Mouse (Mus musculus) forebrain, embryonic 16.5 days (tissue): Measurements from ENCODE around the gene Dock1. TPM values are rescaled to one million over a fixed set of nuclear protein-coding genes. Genes with fewer than 3 reads are reported as not detected.

Experiments
- ATAC-seq: fragments of 200-750 bp; cut with Nextera tagmentation; 2 replicates; pipeline ENCODE4 v1.8.0; 2017; ENCODE audit warnings: mild to moderate bottlenecking, moderate library complexity
- H3K27ac ChIP-seq: fragments of 300-500 bp; sonication (generic); 2 replicates; pipeline ENCODE4 v1.5.1; 2014; ENCODE audit warnings: low read length, control low read depth
- H3K27me3 ChIP-seq: fragments of 300-500 bp; sonication (generic); replicated peaks from 2 replicates; pipeline ENCODE4 v1.6.1; 2014; ENCODE audit warnings: low read length; ENCODE audit not compliant: control insufficient read depth, insufficient read depth
- H3K36me3 ChIP-seq: fragments of 300-500 bp; sonication (generic); 2 replicates; pipeline ENCODE4 v1.6.1; 2014; ENCODE audit not compliant: control insufficient read depth, insufficient read depth
- H3K4me1 ChIP-seq: fragments of 300-500 bp; sonication (generic); replicated peaks from 2 replicates; pipeline ENCODE4 v1.6.1; 2014; ENCODE audit warnings: low read length; ENCODE audit not compliant: control insufficient read depth, insufficient read depth
- H3K4me2 ChIP-seq: fragments of 300-500 bp; sonication (generic); 2 replicates; pipeline ENCODE4 v1.6.1; 2014; ENCODE audit warnings: mild to moderate bottlenecking, low read length, control low read depth
- H3K4me3 ChIP-seq: fragments of 300-500 bp; sonication (generic); replicated peaks from 2 replicates; pipeline ENCODE4 v1.5.1; 2014; ENCODE audit warnings: mild to moderate bottlenecking, low read length, control low read depth
- H3K9ac ChIP-seq: fragments of 300-500 bp; sonication (generic); replicated peaks from 2 replicates; pipeline ENCODE4 v1.6.1; 2014; ENCODE audit warnings: low read depth, low read length, control low read depth
- H3K9me3 ChIP-seq: fragments of 300-500 bp; sonication (generic); 2 replicates; pipeline ENCODE4 v1.6.1; 2016; ENCODE audit warnings: low read length; ENCODE audit not compliant: control insufficient read depth
- WGBS: fragments of 180-500 bp; shearing (Covaris S2); extraction: QIAGEN DNeasy Blood & Tissue Kit; methylation state at CpG from one replicate; pipeline ENCODE4 v1.1.7; 2014; 5-methylcytosine and 5-hydroxymethylcytosine counted together
- polyA plus RNA-seq: library from polyadenylated mRNA; unstranded; fragments of >200 nt; fragmentation: Nextera tagmentation; extraction: Ambion mirVana; gene quantifications from 2 replicates; pipeline ENCODE4 v1.2.1, GENCODE M21; 2015

Dock1 gene
- polyA plus RNA-seq, 1 experiment from 2014 or later: 7.7 TPM

GRCm38 (mm10) chr7:134671003-134671461, 578 bp downstream of the Dock1 start:
- peak; percentile 39 for ATAC-seq
- Histone ChIP-seq H3K4me2 (peak overlapping the region; percentile 99), H3K27me3 (no peaks in the 10 kb centered on the region), H3K4me1 (peaks cover 10% of the 10 kb centered on the region), H3K36me3 (no peaks in the 10 kb centered on the region), H3K9ac (peak overlapping the region; percentile 67), H3K4me3 (peak overlapping the region; percentile 72), H3K9me3 (no peaks in the 10 kb centered on the region), H3K27ac (no peak overlapping the region)
- 3% methylated on average over 28 of the region's 28 CpGs for WGBS

DNA sequence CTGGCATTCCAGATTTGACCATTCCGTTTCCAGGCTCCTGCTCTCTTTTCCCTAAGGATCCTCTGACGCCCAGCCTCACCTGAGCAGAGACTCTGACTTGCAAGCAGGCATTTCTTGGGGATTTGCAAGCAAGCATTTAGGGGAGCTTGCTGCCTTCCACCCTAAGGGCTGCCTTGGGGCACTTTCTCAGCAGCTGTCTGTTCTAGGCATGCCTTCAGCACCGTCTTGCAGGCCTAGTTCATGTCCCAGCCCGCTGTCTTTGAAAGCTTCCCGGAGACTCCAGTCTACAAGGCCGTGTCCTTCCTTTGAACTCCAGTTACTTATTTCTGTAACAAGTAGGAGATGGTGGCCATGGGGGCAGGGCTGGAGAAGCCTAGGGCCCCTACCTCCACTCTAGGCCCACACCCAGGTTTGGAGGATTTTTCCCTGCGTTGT, 1.0 kb downstream of the Dock1 start:
- peak overlapping the region; percentile 67 for H3K9ac ChIP-seq
- H3K4me2 ChIP-seq: peak overlapping the region; percentile 99
- H3K4me1 ChIP-seq: peaks cover 10% of the 10 kb centered on the region
- H3K36me3 ChIP-seq: no peaks in the 10 kb centered on the region
- no peak for ATAC-seq
- no peaks in the 10 kb centered on the region for H3K9me3 ChIP-seq
- no peak overlapping the region for H3K27ac ChIP-seq
- H3K4me3 ChIP-seq: peak overlapping the region; percentile 72
- WGBS: 41% methylated on average over 7 of the region's 7 CpGs
- no peaks in the 10 kb centered on the region for H3K27me3 ChIP-seq

- Histone ChIP-seq H3K4me3 (no peak overlapping the region), H3K9me3 (no peaks in the 10 kb centered on the region), H3K36me3 (no peaks in the 10 kb centered on the region), H3K4me2 (no peak overlapping the region), H3K4me1 (peaks cover 10% of the 10 kb centered on the region), H3K27me3 (no peaks in the 10 kb centered on the region), H3K9ac (no peak overlapping the region), H3K27ac (no peak overlapping the region)
- ATAC-seq: no peak
- 91% methylated on average over 5 of the region's 5 CpGs for WGBS
These were observed 2.7 kb downstream of the Dock1 start for GRCm38 (mm10) chr7:134673135-134673534.

DNA sequence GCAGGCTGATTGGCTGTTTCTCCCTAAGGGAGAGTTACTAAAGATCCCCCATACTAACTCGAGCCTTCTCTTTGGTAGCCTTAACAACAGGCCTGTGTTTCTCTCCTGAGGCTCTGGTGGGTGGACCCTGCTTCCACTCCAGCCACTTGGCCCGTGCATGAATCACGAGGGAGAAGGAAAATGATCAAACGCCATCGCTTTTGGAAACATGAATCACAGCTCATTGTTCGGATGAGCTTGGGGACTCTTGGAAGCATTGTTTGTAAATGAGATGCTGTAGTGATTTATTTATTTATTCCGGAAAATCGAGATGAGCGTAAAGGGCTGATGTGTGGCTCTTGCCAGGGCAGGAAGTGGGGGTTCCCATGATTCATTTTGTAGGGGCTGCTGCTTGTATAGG, 3.5 kb downstream of the Dock1 start:
- Histone ChIP-seq H3K9ac (no peak overlapping the region), H3K4me1 (peaks cover 10% of the 10 kb centered on the region), H3K36me3 (no peaks in the 10 kb centered on the region), H3K9me3 (no peaks in the 10 kb centered on the region), H3K4me2 (no peak overlapping the region), H3K27ac (no peak overlapping the region), H3K4me3 (no peak overlapping the region), H3K27me3 (no peaks in the 10 kb centered on the region)
- 75% methylated on average over 9 of the region's 9 CpGs for WGBS
- ATAC-seq: no peak

DNA sequence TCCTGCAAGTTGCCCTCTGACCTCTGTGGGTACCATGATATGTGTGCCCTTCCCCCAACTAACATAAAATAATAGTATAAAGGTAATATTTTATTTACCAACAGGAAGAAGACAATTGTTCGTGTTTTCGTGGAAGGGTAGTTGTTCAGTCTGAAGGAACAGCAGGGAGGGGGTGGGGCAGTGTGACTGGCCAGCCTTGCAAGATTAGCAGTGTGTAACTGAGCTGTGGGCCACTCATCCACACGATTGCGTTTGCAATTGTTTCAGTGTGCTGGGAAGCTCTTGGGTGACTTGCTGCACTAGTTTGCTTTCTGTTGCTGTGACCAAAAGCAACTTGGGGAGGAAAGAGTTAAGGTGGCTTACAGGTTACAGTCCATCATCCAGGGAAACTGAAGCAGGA, 7.4 kb downstream of the Dock1 start:
- Histone ChIP-seq H3K36me3 (no peaks in the 10 kb centered on the region), H3K27ac (no peak overlapping the region), H3K9me3 (no peaks in the 10 kb centered on the region), H3K4me2 (no peak overlapping the region), H3K27me3 (no peaks in the 10 kb centered on the region), H3K9ac (no peak overlapping the region), H3K4me1 (0 out of 2 replicates have a peak, but pooled peaks cover 3% of the 10 kb centered on the region), H3K4me3 (no peak overlapping the region)
- WGBS: 50% methylated on average over 4 of the region's 4 CpGs
- no peak for ATAC-seq

DNA sequence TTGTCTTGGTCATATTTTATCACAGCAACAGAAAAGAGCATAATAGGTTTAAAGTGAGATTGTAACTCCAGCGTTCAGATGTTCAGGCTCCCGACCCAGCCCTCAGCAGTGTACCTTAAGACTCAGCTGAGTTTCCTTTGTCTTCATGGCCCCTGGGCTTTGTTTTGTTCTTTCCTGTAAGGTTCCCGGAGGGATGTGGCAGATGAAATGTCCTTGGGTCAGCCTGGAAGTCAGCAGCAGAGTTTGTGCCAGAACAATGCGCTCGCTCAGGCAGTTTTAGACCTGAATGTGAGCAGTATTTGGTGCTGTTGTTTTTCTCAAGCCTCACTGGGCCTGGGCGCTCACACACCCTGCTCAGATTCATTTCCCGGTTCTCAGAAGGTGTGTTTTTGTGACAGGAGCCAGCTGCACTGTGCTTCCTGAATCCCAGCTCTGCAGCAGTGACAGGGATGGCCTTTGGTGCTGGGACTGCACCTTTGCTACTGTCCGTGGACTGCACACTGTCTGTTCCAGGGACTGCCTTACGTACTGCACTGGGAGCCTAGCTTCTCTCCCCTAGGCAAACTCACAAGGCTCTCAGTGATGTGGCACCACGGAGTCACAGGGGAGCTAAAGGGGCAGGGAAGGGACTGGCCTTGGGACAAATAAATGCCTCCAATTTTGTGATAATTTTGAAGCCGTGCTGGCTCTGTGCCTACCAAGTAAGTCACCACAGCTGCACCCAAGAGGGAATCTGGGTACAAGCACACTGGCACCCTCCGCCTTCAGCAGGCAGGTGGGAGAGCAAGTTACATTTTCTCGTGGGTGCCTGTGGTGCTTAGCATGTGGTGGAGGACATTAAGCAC, 9.1 kb downstream of the Dock1 start:
- no peaks in the 10 kb centered on the region for H3K9me3 ChIP-seq
- H3K4me2 ChIP-seq: no peak overlapping the region
- H3K36me3 ChIP-seq: no peaks in the 10 kb centered on the region
- no peak overlapping the region for H3K9ac ChIP-seq
- 36% methylated on average over 13 of the region's 13 CpGs for WGBS
- H3K4me1 ChIP-seq: 0 out of 2 replicates have a peak, but pooled peaks cover 3% of the 10 kb centered on the region
- H3K27me3 ChIP-seq: no peaks in the 10 kb centered on the region
- no peak for ATAC-seq
- no peak overlapping the region for H3K27ac ChIP-seq
- H3K4me3 ChIP-seq: no peak overlapping the region

DNA sequence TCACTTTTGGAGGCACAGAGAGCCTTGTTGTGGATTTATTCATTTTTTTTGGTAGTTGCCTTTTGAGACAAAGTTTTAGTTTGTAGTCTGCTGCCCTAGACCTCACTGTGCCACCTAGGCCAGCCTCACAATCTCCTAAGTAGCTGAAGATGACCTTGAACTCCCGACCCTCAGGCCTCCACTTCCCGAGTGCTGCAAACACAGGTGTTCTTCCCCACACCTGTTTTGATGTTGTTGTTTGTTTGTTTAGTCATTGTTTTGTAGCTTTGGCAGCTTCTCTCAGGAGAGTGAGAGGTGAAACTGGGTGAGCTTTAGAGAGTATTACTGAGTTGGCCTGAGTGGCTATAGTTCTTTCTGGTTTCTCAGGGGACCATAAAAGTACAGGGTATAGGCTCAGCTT, 9.7 kb downstream of the Dock1 start:
- Histone ChIP-seq H3K27me3 (no peaks in the 10 kb centered on the region), H3K9me3 (no peaks in the 10 kb centered on the region), H3K4me2 (no peak overlapping the region), H3K27ac (no peak overlapping the region), H3K9ac (no peak overlapping the region), H3K4me3 (no peak overlapping the region), H3K4me1 (0 out of 2 replicates have a peak, but pooled peaks cover 3% of the 10 kb centered on the region), H3K36me3 (no peaks in the 10 kb centered on the region)
- WGBS: 88% methylated on average over 2 of the region's 2 CpGs
- ATAC-seq: no peak

GRCm38 (mm10) chr7:134681729-134682527, 11.5 kb downstream of the Dock1 start:
- no peak overlapping the region for H3K27ac ChIP-seq
- H3K36me3 ChIP-seq: no peaks in the 10 kb centered on the region
- no peak overlapping the region for H3K4me2 ChIP-seq
- ATAC-seq: no peak
- WGBS: 91% methylated on average over 12 of the region's 12 CpGs
- no peaks in the 10 kb centered on the region for H3K9me3 ChIP-seq
- H3K27me3 ChIP-seq: no peaks in the 10 kb centered on the region
- H3K4me1 ChIP-seq: 0 out of 2 replicates have a peak, but pooled peaks cover 3% of the 10 kb centered on the region
- no peak overlapping the region for H3K9ac ChIP-seq
- H3K4me3 ChIP-seq: no peak overlapping the region

DNA sequence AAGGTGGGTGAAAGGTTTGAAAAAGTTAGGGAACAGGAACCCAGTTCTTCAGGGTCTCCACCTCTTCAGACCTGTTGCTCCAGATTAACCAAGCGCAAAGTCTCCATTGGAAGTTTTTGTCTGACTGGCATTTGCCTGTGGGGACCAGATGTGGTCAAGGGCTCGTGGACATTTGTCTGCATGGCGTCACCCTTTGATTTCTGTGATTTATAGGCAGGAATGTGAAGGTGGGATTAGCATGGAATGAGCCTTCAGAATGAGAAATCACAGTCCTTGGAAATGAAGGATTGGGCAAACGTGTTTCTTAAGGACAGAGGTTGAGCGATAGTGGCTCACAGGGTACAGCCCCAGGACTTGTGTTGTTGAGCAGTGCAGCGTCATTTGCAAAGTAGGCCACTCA, 17.9 kb downstream of the Dock1 start:
- Histone ChIP-seq H3K9ac (no peak overlapping the region), H3K4me3 (no peak overlapping the region), H3K27ac (no peak overlapping the region), H3K27me3 (no peaks in the 10 kb centered on the region), H3K9me3 (no peaks in the 10 kb centered on the region), H3K36me3 (no peaks in the 10 kb centered on the region), H3K4me2 (no peak overlapping the region), H3K4me1 (no peaks in the 10 kb centered on the region)
- WGBS: 88% methylated on average over 6 of the region's 6 CpGs
- no peak for ATAC-seq
